Mouse (Mus musculus): ENCODE data around the gene Olfr282. TPM values are rescaled to one million over a fixed set of nuclear protein-coding genes. Genes with fewer than 3 reads are reported as not detected.
"Not testable (repeated sequence)": the region's sequence is repeated elsewhere in the genome, so short reads cannot be mapped to it uniquely, and the experiment has no call there.

Gene Olfr282
- total and polyA plus RNA-seq, 3 experiments, result not detected

GRCm38 (mm10) chr15:98417285-98417684, 13.7 kb upstream of the Olfr282 start:
- 36% methylated on average over 3 of the region's 3 CpGs for WGBS
- H3K79me2 ChIP-seq (replicated peaks; ENCODE audit: control insufficient read depth, insufficient read depth, low read length); H3K27me3 ChIP-seq (ENCODE audit: control insufficient read depth, insufficient read depth, low read length); H3K9ac ChIP-seq (ENCODE audit: low read depth, low read length); H3K4me3 ChIP-seq; intact Hi-C loops (cut with DNase I); H3K4me1 ChIP-seq (ENCODE audit: control insufficient read depth, insufficient read depth, low read length); H3K27ac ChIP-seq; H3K36me3 ChIP-seq (ENCODE audit: control insufficient read depth, insufficient read depth, low read length); DNase-seq: not testable (repeated sequence)
- TF ChIP-seq CTCF (IDR thresholded peaks at IDR 0.05), result peak; percentile 24; the same call in 1 of the 2 replicates

DNA sequence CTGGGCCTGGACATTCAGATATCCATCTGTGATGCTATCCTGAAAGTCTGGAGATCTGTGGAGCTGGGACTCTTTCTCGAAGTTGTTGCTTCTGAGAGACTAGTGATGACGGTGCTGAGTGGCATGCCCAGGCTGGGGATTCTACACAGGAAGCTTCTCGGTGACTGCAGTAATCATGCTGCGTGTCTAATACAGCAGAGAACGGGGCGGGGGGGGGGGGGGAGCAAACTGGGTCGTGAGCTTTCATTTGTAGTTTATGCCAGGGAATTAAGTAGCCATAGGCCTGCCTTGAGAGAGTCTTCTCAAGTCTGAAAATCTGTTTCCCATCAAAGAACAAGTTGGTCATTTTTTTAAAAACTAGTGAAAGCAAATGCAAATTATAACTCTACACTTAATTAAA, 12.9 kb upstream of the Olfr282 start:
- Histone ChIP-seq H3K4me3 (no peak overlapping the region), H3K9ac (ENCODE audit: low read depth, low read length) (no peak overlapping the region), H3K4me1 (ENCODE audit: control insufficient read depth, insufficient read depth, low read length) (no peaks in the 10 kb centered on the region), H3K27ac (no peak overlapping the region), H3K36me3 (ENCODE audit: control insufficient read depth, insufficient read depth, low read length) (no peaks in the 10 kb centered on the region), H3K27me3 (ENCODE audit: control insufficient read depth, insufficient read depth, low read length) (no peaks in the 10 kb centered on the region), H3K79me2 (replicated peaks; ENCODE audit: control insufficient read depth, insufficient read depth, low read length) (no peaks in the 10 kb centered on the region)
- DNase-seq, result no peak
- WGBS, result 53% methylated on average over 7 of the region's 7 CpGs
- intact Hi-C loops (cut with DNase I), result no loop called here
- no peak for TF ChIP-seq POLR2A (IDR thresholded peaks at IDR 0.05; ENCODE audit: insufficient read depth, low read depth, low read length)
- no peak for TF ChIP-seq EP300 (IDR thresholded peaks at IDR 0.05; ENCODE audit: insufficient read depth, low read depth, low read length)
- no peak for TF ChIP-seq CTCF (IDR thresholded peaks at IDR 0.05)

- TF ChIP-seq EP300 (IDR thresholded peaks at IDR 0.05; ENCODE audit: insufficient read depth, low read depth, low read length), result no peak
- Histone ChIP-seq H3K79me2 (replicated peaks; ENCODE audit: control insufficient read depth, insufficient read depth, low read length) (no peaks in the 10 kb centered on the region), H3K4me1 (ENCODE audit: control insufficient read depth, insufficient read depth, low read length) (no peaks in the 10 kb centered on the region), H3K27me3 (ENCODE audit: control insufficient read depth, insufficient read depth, low read length) (no peaks in the 10 kb centered on the region; the same call in 1 of the 2 replicates), H3K27ac (no peak overlapping the region), H3K36me3 (ENCODE audit: control insufficient read depth, insufficient read depth, low read length) (no peaks in the 10 kb centered on the region), H3K9ac (ENCODE audit: low read depth, low read length) (no peak overlapping the region), H3K4me3 (no peak overlapping the region)
- intact Hi-C loops (cut with DNase I), result no loop called here
- DNase-seq, result no peak
- 37% methylated on average over 4 of the region's 4 CpGs for WGBS
Measured at GRCm38 (mm10) chr15:98420897-98421296, 10.1 kb upstream of the Olfr282 start.

- H3K27ac ChIP-seq, result no peak overlapping the region
- no peak overlapping the region for H3K9ac ChIP-seq (ENCODE audit: low read depth, low read length)
- no peaks in the 10 kb centered on the region for H3K36me3 ChIP-seq (ENCODE audit: control insufficient read depth, insufficient read depth, low read length)
- 68% methylated on average over 14 of the region's 14 CpGs for WGBS
- no peaks in the 10 kb centered on the region for H3K79me2 ChIP-seq (replicated peaks; ENCODE audit: control insufficient read depth, insufficient read depth, low read length)
- intact Hi-C loops (cut with DNase I), result no loop called here
- H3K4me3 ChIP-seq, result no peak overlapping the region
- H3K27me3 ChIP-seq (ENCODE audit: control insufficient read depth, insufficient read depth, low read length), result no peaks in the 10 kb centered on the region; the same call in none of the 2 replicates
- no peak for DNase-seq
- H3K4me1 ChIP-seq (ENCODE audit: control insufficient read depth, insufficient read depth, low read length), result no peaks in the 10 kb centered on the region
- TF ChIP-seq EP300 (IDR thresholded peaks at IDR 0.05; ENCODE audit: insufficient read depth, low read depth, low read length), result no peak
- no peak for TF ChIP-seq CTCF (IDR thresholded peaks at IDR 0.05)
- no peak for TF ChIP-seq POLR2A (IDR thresholded peaks at IDR 0.05; ENCODE audit: insufficient read depth, low read depth, low read length)
Measured at GRCm38 (mm10) chr15:98424326-98424725, 6.7 kb upstream of the Olfr282 start.

GRCm38 (mm10) chr15:98424753-98425152, 6.3 kb upstream of the Olfr282 start:
- Histone ChIP-seq H3K4me1 (ENCODE audit: control insufficient read depth, insufficient read depth, low read length) (no peaks in the 10 kb centered on the region), H3K27ac (no peak overlapping the region), H3K79me2 (replicated peaks; ENCODE audit: control insufficient read depth, insufficient read depth, low read length) (no peaks in the 10 kb centered on the region), H3K27me3 (ENCODE audit: control insufficient read depth, insufficient read depth, low read length) (no peaks in the 10 kb centered on the region; the same call in none of the 2 replicates), H3K4me3 (no peak overlapping the region), H3K36me3 (ENCODE audit: control insufficient read depth, insufficient read depth, low read length) (no peaks in the 10 kb centered on the region), H3K9ac (ENCODE audit: low read depth, low read length) (no peak overlapping the region)
- 33% methylated on average over 6 of the region's 6 CpGs for WGBS
- intact Hi-C loops (cut with DNase I), result no loop called here
- TF ChIP-seq CTCF (IDR thresholded peaks at IDR 0.05) (no peak), POLR2A (IDR thresholded peaks at IDR 0.05; ENCODE audit: insufficient read depth, low read depth, low read length) (no peak), EP300 (IDR thresholded peaks at IDR 0.05; ENCODE audit: insufficient read depth, low read depth, low read length) (no peak)
- no peak for DNase-seq

GRCm38 (mm10) chr15:98425188-98425587, 5.8 kb upstream of the Olfr282 start:
- DNase-seq, result no peak
- no peak overlapping the region for H3K9ac ChIP-seq (ENCODE audit: low read depth, low read length)
- 74% methylated on average over 7 of the region's 7 CpGs for WGBS
- no peaks in the 10 kb centered on the region for H3K79me2 ChIP-seq (replicated peaks; ENCODE audit: control insufficient read depth, insufficient read depth, low read length)
- H3K4me1 ChIP-seq (ENCODE audit: control insufficient read depth, insufficient read depth, low read length), result no peaks in the 10 kb centered on the region
- TF ChIP-seq EP300 (IDR thresholded peaks at IDR 0.05; ENCODE audit: insufficient read depth, low read depth, low read length), result no peak
- TF ChIP-seq POLR2A (IDR thresholded peaks at IDR 0.05; ENCODE audit: insufficient read depth, low read depth, low read length), result no peak
- intact Hi-C loops (cut with DNase I), result no loop called here
- no peaks in the 10 kb centered on the region for H3K36me3 ChIP-seq (ENCODE audit: control insufficient read depth, insufficient read depth, low read length)
- no peak overlapping the region for H3K4me3 ChIP-seq
- H3K27ac ChIP-seq, result no peak overlapping the region
- H3K27me3 ChIP-seq (ENCODE audit: control insufficient read depth, insufficient read depth, low read length), result peaks cover 2% of the 10 kb centered on the region

Measured in heart, adult 2 months (tissue).